Mouse (Mus musculus): ENCODE data around the gene Cwf19l2. TPM values are rescaled to one million over a fixed set of nuclear protein-coding genes. Genes with fewer than 3 reads are reported as not detected.

The Cwf19l2 gene
- polyA plus RNA-seq, 1 experiment: 1.2 TPM

GRCm38 (mm10) chr9:3521031-3521430, 117.6 kb downstream of the Cwf19l2 start:
- no peaks in the 10 kb centered on the region for H3K36me3 ChIP-seq (ENCODE audit: control insufficient read depth, insufficient read depth, low read length)
- H3K27ac ChIP-seq (ENCODE audit: insufficient read depth, low read depth, low read length): no peak overlapping the region
- TF ChIP-seq CTCF (conservative IDR thresholded peaks at IDR 0.05; ENCODE audit: insufficient read depth, insufficient read length, low read depth, low read length): no peak
- no peak overlapping the region for H3K4me3 ChIP-seq (ENCODE audit: insufficient read depth, low read depth, low read length)
- no peaks in the 10 kb centered on the region for H3K4me1 ChIP-seq (ENCODE audit: control insufficient read depth, insufficient read depth, low read length)
- no peak for DNase-seq
- no peaks in the 10 kb centered on the region for H3K27me3 ChIP-seq (replicated peaks; ENCODE audit: control insufficient read depth, insufficient read depth, low read length)
- WGBS: 77% methylated on average over 2 of the region's 2 CpGs

Other genes starting within 250 kb of the Cwf19l2 start
- 1.9 and 2.6 TPM in 2 replicates for gene Alkbh8, start 68.5 kb upstream of the Cwf19l2 start, polyA plus RNA-seq (2012; rRNA removed)
- 1.3 and 1.4 TPM in 2 replicates for gene Gucy1a2, start 129.2 kb downstream of the Cwf19l2 start, polyA plus RNA-seq (2012; rRNA removed)

Data from kidney, adult 2 months (tissue).